Mouse (Mus musculus) heart, adult 10 weeks (tissue): ENCODE measurements around the gene Snx30. TPM values are rescaled to one million over a fixed set of nuclear protein-coding genes. Genes with fewer than 3 reads are reported as not detected.

ENCODE experiments used
- polyA plus RNA-seq: library from polyadenylated mRNA; stranded (reverse); fragments of 350-450 nt; fragmentation: Illumina TruSeq; extraction: RNeasy Lipid Tissue Mini Kit (QIAGEN cat#74804); gene quantifications from one replicate; pipeline ENCODE4 v1.2.3, GENCODE M21; 2014; ENCODE audit warnings: low read depth, low replicate concordance

The Snx30 gene
- 4.0 TPM for polyA plus RNA-seq

GRCm38 (mm10) chr4:59805181-59805967 is at the start of gene Snx30:
Snx30 (plus strand) TSS chr4:59805840.

GRCm38 (mm10) chr4:59801489-59801888 is 4.2 kb upstream of the Snx30 start, which contains the start of gene Inip:
Inip (minus strand) TSS chr4:59801589.

GRCm38 (mm10) chr4:59914608-59915403 is 109.2 kb downstream of the Snx30 start, which contains the start of gene Slc46a2:
Slc46a2 (minus strand) TSS chr4:59915056.

Other genes starting within 250 kb of the Snx30 start
- 220 TPM for gene Hsdl2, start 224.3 kb upstream of the Snx30 start, polyA plus RNA-seq
- 4.3 TPM for gene E130308A19Rik, start 179.6 kb upstream of the Snx30 start, polyA plus RNA-seq
- 11.2 TPM for gene Inip, start 4.3 kb upstream of the Snx30 start, polyA plus RNA-seq
- 0.39 TPM for gene Slc46a2, start 109.2 kb downstream of the Snx30 start, polyA plus RNA-seq
- gene Mup4, start 154.9 kb downstream of the Snx30 start, polyA plus RNA-seq: not detected
- gene Mup6, start 158.5 kb downstream of the Snx30 start, polyA plus RNA-seq: not detected